Mouse (Mus musculus): ENCODE data around the gene Sdsl. TPM values are rescaled to one million over a fixed set of nuclear protein-coding genes. Genes with fewer than 3 reads are reported as not detected.
"Not testable (repeated sequence)": the region's sequence is repeated elsewhere in the genome, so short reads cannot be mapped to it uniquely, and the experiment has no call there.

Gene Sdsl
- total and polyA plus RNA-seq, 2 experiments from 2014 or later = 4.6 to 8.1 TPM

DNA sequence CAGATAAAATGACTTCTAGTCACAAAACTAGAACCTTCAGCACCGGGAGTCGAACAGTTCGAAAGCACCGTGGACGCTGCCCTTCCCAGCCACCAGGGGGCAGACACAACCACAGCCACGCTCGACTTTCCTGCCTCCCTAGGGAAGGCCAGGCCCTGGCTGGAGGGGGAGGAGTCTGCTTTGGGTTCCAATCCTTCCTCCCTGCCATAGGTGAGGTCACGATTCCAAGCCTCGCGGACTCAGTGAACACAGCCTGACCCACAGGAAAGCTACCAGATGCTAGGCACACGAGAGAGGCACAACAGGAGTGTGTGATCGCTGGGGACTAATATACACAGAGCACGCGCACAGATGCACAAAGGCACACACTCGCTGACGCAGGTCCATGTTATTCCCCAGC is 32.8 kb upstream of the Sdsl start:
- peak; percentile 83 for TF ChIP-seq CTCF (IDR thresholded peaks at IDR 0.05; ENCODE audit: low read depth)
- DNase-seq (ENCODE audit: low spot score) (peak; percentile 69), ATAC-seq (no peak)
- H3K27me3 ChIP-seq (ENCODE audit: insufficient read depth, low read length) = no peaks in the 10 kb centered on the region
- no peak overlapping the region for H3K4me2 ChIP-seq (ENCODE audit: low read depth, low read length)
- H3K4me1 ChIP-seq (ENCODE audit: insufficient read depth, low read length) = peaks cover 6% of the 10 kb centered on the region; the same call in 1 of the 2 replicates
- WGBS = 20% methylated on average over 16 of the region's 16 CpGs
- no peak overlapping the region for H3K9ac ChIP-seq (replicated peaks; ENCODE audit: low read length)
- no peak overlapping the region for H3K27ac ChIP-seq
- H3K4me3 ChIP-seq (ENCODE audit: low read length) = no peak overlapping the region
- H3K9me3 ChIP-seq (ENCODE audit: low read length) = no peaks in the 10 kb centered on the region
- no peaks in the 10 kb centered on the region for H3K36me3 ChIP-seq (ENCODE audit: insufficient read depth, low read length)

DNA sequence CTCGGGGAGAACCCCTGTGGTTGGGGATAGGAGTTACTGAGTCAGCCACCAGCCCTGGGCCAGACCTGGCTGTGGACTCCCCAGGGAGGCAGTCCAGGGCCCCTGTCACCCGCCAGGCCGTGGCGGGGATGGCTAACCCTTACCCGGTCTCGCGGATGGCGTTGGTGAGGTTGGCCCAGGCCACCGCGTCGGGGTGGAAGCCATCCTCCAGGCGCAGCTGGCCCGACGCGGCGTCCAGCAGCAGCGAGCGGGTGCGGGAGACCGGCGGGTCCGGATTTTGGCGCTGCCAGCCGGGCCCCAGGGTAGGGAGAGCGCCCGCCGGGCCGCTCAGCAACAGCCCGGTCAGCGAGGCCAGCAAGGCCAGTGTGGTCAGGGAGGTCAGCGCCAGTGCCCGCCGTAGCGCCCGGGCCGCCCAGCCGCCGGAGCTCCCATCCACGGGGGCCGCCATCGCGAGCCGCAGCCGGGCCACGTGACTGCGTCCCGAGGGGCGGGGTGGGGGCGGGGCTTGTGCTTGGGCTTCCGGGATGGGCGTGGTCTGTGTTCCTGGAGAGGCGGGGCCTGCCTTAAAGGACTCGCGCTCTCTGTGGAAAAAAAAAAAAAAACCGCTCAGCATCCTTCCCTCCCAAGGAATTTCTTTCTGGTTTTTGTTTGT is 30.7 kb upstream of the Sdsl start, which contains the start of gene Plbd2:
Gene Plbd2 (minus strand): TSS at position 482 of the 652 bp plus-strand sequence.
- peak within 1 kb of the TSS; percentile 95 for H3K4me2 ChIP-seq (ENCODE audit: low read depth, low read length)
- peaks cover 6% of the 10 kb centered on the region; the same call in 1 of the 2 replicates for H3K4me1 ChIP-seq (ENCODE audit: insufficient read depth, low read length)
- WGBS = under 1% methylated on average over 43 of the region's 55 CpGs
- no peaks in the 10 kb centered on the region for H3K27me3 ChIP-seq (ENCODE audit: insufficient read depth, low read length)
- H3K9me3 ChIP-seq (ENCODE audit: low read length) = no peaks in the 10 kb centered on the region
- no peak for TF ChIP-seq CTCF (IDR thresholded peaks at IDR 0.05; ENCODE audit: low read depth)
- peak; percentile 92 for ATAC-seq
- peak within 1 kb of the TSS; percentile 91 for H3K4me3 ChIP-seq (ENCODE audit: low read length)
- peak within 1 kb of the TSS; percentile 64; the same call in 1 of the 2 replicates for H3K27ac ChIP-seq
- no peaks in the 10 kb centered on the region for H3K36me3 ChIP-seq (ENCODE audit: insufficient read depth, low read length)
- DNase-seq (ENCODE audit: low spot score) = peak; percentile 97
- H3K9ac ChIP-seq (replicated peaks; ENCODE audit: low read length) = peak within 1 kb of the TSS; percentile 88

DNA sequence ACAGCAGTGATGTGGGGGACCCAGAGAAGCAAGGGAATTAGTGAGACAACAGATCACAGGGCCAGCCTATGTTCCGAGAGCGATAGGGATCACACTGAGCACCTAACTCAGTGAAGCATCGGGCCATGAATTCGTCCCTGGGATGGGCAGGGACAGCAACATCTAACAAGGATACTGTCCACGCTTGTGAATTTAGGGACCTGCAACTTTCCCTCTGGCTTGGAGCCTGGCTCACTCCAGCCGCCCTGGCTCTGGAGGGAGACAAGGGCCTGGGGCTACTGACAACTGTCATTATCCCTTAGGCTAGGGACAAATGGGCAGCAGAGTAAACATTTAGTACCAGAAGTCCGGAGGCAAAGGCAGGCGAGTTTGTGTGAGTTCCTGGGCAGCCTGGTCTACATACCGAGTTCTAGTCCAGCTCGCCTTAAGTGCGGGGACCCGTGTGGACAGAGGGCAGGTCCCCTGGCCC is 30.1 kb upstream of the Sdsl start:
- Histone ChIP-seq H3K27ac (peak overlapping the region; percentile 64; the same call in 1 of the 2 replicates), H3K4me1 (ENCODE audit: insufficient read depth, low read length) (peaks cover 6% of the 10 kb centered on the region; the same call in 1 of the 2 replicates), H3K36me3 (ENCODE audit: insufficient read depth, low read length) (no peaks in the 10 kb centered on the region), H3K9me3 (ENCODE audit: low read length) (no peaks in the 10 kb centered on the region), H3K4me2 (ENCODE audit: low read depth, low read length) (peak overlapping the region; percentile 95), H3K9ac (replicated peaks; ENCODE audit: low read length) (peak overlapping the region; percentile 88), H3K27me3 (ENCODE audit: insufficient read depth, low read length) (no peaks in the 10 kb centered on the region), H3K4me3 (ENCODE audit: low read length) (peak overlapping the region; percentile 91)
- DNase-seq (ENCODE audit: low spot score) = no peak
- ATAC-seq = no peak
- no peak for TF ChIP-seq CTCF (IDR thresholded peaks at IDR 0.05; ENCODE audit: low read depth)
- 5% methylated on average over 12 of the region's 12 CpGs for WGBS

DNA sequence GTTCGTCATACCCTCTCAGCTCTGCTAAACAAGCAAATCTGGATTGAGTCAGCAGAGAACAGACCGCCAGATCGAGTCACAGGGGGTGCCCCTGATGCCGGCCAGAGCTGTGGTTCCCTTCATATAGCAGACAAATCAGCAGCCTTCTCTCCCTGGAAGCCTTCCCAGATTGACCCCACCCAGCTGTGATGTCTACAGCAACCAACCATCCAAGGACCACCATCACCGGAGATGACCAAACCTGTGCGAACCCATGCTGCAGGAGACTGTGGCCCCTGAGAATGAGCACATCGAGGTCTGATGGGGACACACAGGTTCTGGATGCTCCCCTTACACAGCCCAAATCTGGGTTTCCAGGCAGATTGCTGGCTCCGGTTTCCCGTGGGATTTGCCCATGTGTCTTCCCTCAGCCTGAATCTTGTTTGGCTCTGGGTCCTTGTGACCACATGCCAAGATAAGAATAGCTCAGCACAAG is 29.6 kb upstream of the Sdsl start:
- Histone ChIP-seq H3K27ac (no peak overlapping the region), H3K4me3 (ENCODE audit: low read length) (peak overlapping the region; percentile 91), H3K9me3 (ENCODE audit: low read length) (no peaks in the 10 kb centered on the region), H3K36me3 (ENCODE audit: insufficient read depth, low read length) (no peaks in the 10 kb centered on the region), H3K27me3 (ENCODE audit: insufficient read depth, low read length) (no peaks in the 10 kb centered on the region), H3K4me2 (ENCODE audit: low read depth, low read length) (peak overlapping the region; percentile 95), H3K4me1 (ENCODE audit: insufficient read depth, low read length) (peaks cover 6% of the 10 kb centered on the region; the same call in 1 of the 2 replicates), H3K9ac (replicated peaks; ENCODE audit: low read length) (peak overlapping the region; percentile 88; the same call in 1 of the 2 replicates)
- no peak for TF ChIP-seq CTCF (IDR thresholded peaks at IDR 0.05; ENCODE audit: low read depth)
- ATAC-seq (no peak), DNase-seq (ENCODE audit: low spot score) (no peak)
- 62% methylated on average over 9 of the region's 9 CpGs for WGBS

DNA sequence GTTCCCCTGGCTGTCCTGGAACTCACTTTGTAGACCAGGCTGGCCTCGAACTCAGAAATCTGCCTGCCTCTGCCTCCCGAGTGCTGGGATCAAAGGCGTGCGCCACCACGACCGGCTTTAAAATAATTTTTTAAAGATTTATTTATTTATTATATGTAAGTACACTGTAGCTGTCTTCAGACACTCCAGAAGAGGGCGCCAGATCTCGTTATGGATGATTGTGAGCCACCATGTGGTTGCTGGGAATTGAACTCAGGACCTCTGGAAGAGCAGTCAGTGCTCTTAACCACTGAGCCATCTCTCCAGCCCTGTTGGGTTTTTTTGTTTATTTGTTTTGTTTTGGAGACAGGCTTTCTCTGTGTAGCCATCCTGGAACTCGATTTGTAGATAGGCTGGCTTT is 28.0 kb upstream of the Sdsl start:
- H3K9me3 ChIP-seq (ENCODE audit: low read length); H3K4me3 ChIP-seq (ENCODE audit: low read length); H3K4me2 ChIP-seq (ENCODE audit: low read depth, low read length); H3K27ac ChIP-seq; H3K9ac ChIP-seq (replicated peaks; ENCODE audit: low read length); H3K27me3 ChIP-seq (ENCODE audit: insufficient read depth, low read length); DNase-seq (ENCODE audit: low spot score); ATAC-seq; H3K36me3 ChIP-seq (ENCODE audit: insufficient read depth, low read length); H3K4me1 ChIP-seq (ENCODE audit: insufficient read depth, low read length): not testable (repeated sequence)
- WGBS = 89% methylated on average over 9 of the region's 9 CpGs

DNA sequence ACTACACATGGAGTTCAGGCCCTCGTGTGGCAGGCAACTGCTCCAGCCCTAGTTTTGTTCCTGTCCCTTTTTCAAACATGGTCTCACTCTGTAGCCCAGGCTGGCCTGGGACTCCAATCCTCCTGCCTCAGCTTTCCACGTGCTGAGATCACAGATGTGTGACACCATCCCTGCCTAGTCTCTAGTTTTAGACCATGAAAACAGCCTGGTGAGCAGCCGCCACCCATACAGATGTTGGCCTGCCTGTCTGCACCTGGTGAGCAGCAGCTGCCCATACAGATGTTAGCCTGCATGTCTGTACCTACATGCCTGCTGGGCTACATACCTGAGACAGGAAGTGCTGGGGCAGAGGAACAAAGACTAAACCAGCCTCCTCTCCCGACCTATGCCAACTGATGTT is 26.6 kb upstream of the Sdsl start:
- no peak overlapping the region for H3K27ac ChIP-seq
- 85% methylated on average over 4 of the region's 4 CpGs for WGBS
- peaks cover 6% of the 10 kb centered on the region; the same call in 1 of the 2 replicates for H3K4me1 ChIP-seq (ENCODE audit: insufficient read depth, low read length)
- H3K4me2 ChIP-seq (ENCODE audit: low read depth, low read length) = no peak overlapping the region
- no peaks in the 10 kb centered on the region for H3K27me3 ChIP-seq (ENCODE audit: insufficient read depth, low read length)
- ATAC-seq = no peak
- H3K9me3 ChIP-seq (ENCODE audit: low read length) = no peaks in the 10 kb centered on the region
- H3K4me3 ChIP-seq (ENCODE audit: low read length) = no peak overlapping the region
- DNase-seq (ENCODE audit: low spot score) = no peak
- TF ChIP-seq CTCF (IDR thresholded peaks at IDR 0.05; ENCODE audit: low read depth) = no peak
- no peaks in the 10 kb centered on the region for H3K36me3 ChIP-seq (ENCODE audit: insufficient read depth, low read length)
- H3K9ac ChIP-seq (replicated peaks; ENCODE audit: low read length) = no peak overlapping the region

DNA sequence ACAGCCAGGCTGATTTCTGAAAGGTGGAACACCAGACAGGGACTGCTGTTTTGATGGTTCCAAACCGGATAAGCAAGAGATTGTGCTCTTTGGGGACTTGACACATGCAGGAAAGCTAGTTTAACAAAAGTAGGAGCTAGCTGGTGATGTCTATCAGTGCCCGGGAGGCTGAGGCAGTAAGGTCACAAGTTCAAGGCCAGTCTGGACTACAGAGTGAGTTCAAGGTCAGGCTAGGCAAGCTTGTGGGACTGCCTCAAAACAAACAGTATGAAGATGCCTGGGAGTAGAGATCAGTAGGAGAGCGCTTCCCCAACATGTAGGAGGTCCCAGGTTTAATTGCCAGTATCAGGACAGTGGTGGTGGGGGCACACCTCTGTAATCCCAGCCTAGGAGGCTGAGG is 24.5 kb upstream of the Sdsl start:
- Histone ChIP-seq H3K4me2 (ENCODE audit: low read depth, low read length) (no peak overlapping the region), H3K36me3 (ENCODE audit: insufficient read depth, low read length) (0 out of 2 replicates have a peak, but pooled peaks cover 6% of the 10 kb centered on the region), H3K27me3 (ENCODE audit: insufficient read depth, low read length) (no peaks in the 10 kb centered on the region), H3K4me1 (ENCODE audit: insufficient read depth, low read length) (peaks cover 3% of the 10 kb centered on the region; the same call in 1 of the 2 replicates), H3K4me3 (ENCODE audit: low read length) (no peak overlapping the region), H3K9ac (replicated peaks; ENCODE audit: low read length) (no peak overlapping the region), H3K9me3 (ENCODE audit: low read length) (no peaks in the 10 kb centered on the region), H3K27ac (no peak overlapping the region)
- no peak for TF ChIP-seq CTCF (IDR thresholded peaks at IDR 0.05; ENCODE audit: low read depth)
- DNase-seq (ENCODE audit: low spot score) (no peak), ATAC-seq (no peak)
- WGBS = 93% methylated on average over 3 of the region's 3 CpGs
